Mouse (Mus musculus): ENCODE results near the gene Cebpg. TPM values are rescaled to one million over a fixed set of nuclear protein-coding genes. Genes with fewer than 3 reads are reported as not detected.

Cebpg gene
- polyA plus RNA-seq, 1 experiment from 2014 or later: 23.6 TPM

- no peak for ATAC-seq (ENCODE audit: insufficient number of reproducible peaks, low FRiP score)
- no peak overlapping the region for H3K27ac ChIP-seq (ENCODE audit: poor library complexity, severe bottlenecking)
- H3K4me1 ChIP-seq (replicated peaks): peaks cover 20% of the 10 kb centered on the region
- H3K27me3 ChIP-seq (replicated peaks): no peaks in the 10 kb centered on the region
- WGBS: 88% methylated on average over 3 of the region's 3 CpGs
- no peak overlapping the region for H3K9ac ChIP-seq
- H3K9me3 ChIP-seq (replicated peaks): no peaks in the 10 kb centered on the region
- no peak overlapping the region for H3K4me3 ChIP-seq
- peaks cover 17% of the 10 kb centered on the region for H3K36me3 ChIP-seq
- H3K4me2 ChIP-seq: no peak overlapping the region
These were observed 3.2 kb downstream of the Cebpg start for GRCm38 (mm10) chr7:35053161-35053560.

- no peaks in the 10 kb centered on the region for H3K27me3 ChIP-seq (replicated peaks)
- H3K9me3 ChIP-seq (replicated peaks): no peaks in the 10 kb centered on the region
- H3K4me1 ChIP-seq (replicated peaks): peaks cover 17% of the 10 kb centered on the region
- ATAC-seq (ENCODE audit: insufficient number of reproducible peaks, low FRiP score): no peak
- H3K4me3 ChIP-seq: no peak overlapping the region
- WGBS: 95% methylated on average over 12 of the region's 12 CpGs
- H3K36me3 ChIP-seq: peaks cover 28% of the 10 kb centered on the region
- no peak overlapping the region for H3K27ac ChIP-seq (ENCODE audit: poor library complexity, severe bottlenecking)
- H3K4me2 ChIP-seq: no peak overlapping the region
- H3K9ac ChIP-seq: no peak overlapping the region
These were observed 5.8 kb downstream of the Cebpg start for GRCm38 (mm10) chr7:35050540-35050939.

DNA sequence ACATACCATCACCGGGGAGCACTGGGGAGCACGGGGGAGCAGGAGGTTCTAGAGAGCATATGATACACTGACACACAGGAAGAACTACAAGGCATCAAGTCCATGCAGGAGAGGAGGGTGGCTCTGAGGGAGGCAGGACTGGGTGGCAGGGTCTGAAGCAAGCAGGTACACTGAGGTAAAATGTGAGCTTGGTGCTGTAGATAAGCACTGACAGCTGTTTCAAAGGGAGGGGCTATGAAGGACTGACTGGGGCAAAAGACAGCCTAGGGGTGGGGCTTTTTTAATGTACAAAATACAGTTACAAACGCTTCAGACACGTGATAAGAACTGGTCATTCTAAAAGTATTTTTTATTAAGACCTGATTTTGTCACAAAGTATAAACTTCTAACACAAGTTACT is 10.3 kb downstream of the Cebpg start:
- Histone ChIP-seq H3K9me3 (replicated peaks) (no peaks in the 10 kb centered on the region), H3K36me3 (peaks cover 58% of the 10 kb centered on the region)

GRCm38 (mm10) chr7:35044719-35045118 is 11.7 kb downstream of the Cebpg start:
- H3K4me3 ChIP-seq: no peak overlapping the region
- WGBS: 82% methylated on average over 2 of the region's 2 CpGs
- no peak for ATAC-seq (ENCODE audit: insufficient number of reproducible peaks, low FRiP score)
- H3K9me3 ChIP-seq (replicated peaks): no peaks in the 10 kb centered on the region
- H3K4me2 ChIP-seq: no peak overlapping the region
- no peak overlapping the region for H3K27ac ChIP-seq (ENCODE audit: poor library complexity, severe bottlenecking)
- no peak overlapping the region for H3K9ac ChIP-seq
- no peaks in the 10 kb centered on the region for H3K4me1 ChIP-seq (replicated peaks)
- peaks cover 56% of the 10 kb centered on the region for H3K36me3 ChIP-seq
- no peaks in the 10 kb centered on the region for H3K27me3 ChIP-seq (replicated peaks)

More for the DNA sequence above, 10.3 kb downstream of the Cebpg start:
- Histone ChIP-seq H3K9ac (no peak overlapping the region), H3K4me2 (no peak overlapping the region), H3K4me3 (no peak overlapping the region), H3K27ac (ENCODE audit: poor library complexity, severe bottlenecking) (no peak overlapping the region), H3K4me1 (replicated peaks) (no peaks in the 10 kb centered on the region), H3K27me3 (replicated peaks) (no peaks in the 10 kb centered on the region)
- 91% methylated on average over 4 of the region's 4 CpGs for WGBS
- no peak for ATAC-seq (ENCODE audit: insufficient number of reproducible peaks, low FRiP score)

DNA sequence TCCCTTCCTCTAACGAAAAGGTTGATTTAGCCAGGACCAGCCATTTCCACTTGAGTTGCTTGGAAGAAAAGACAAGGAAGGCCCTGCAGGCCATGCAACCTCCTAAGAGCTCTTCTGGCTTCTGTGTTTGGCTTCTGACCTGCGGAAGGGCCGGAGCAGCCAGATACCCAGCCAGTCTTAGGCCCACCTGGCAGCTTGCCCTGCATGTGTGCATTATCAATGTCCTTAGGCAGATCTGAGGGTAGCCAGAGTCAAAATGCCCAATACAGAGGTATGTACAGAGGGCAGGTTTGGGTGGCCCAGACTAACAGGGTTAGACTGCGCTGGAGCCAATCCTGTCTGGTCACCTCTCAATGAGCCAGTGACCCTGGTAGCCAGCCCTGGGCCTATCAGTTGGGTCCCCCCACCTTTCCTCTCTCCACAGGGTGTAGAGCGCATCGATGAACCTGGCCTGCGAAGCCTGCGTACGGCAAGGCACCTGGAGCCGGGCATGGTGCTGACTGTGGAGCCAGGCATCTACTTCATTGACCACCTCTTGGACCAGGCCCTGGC is 13.0 kb downstream of the Cebpg start:
- Histone ChIP-seq H3K36me3 (peaks cover 51% of the 10 kb centered on the region), H3K4me1 (replicated peaks) (no peaks in the 10 kb centered on the region), H3K4me3 (no peak overlapping the region), H3K9me3 (replicated peaks) (no peaks in the 10 kb centered on the region), H3K27ac (ENCODE audit: poor library complexity, severe bottlenecking) (no peak overlapping the region), H3K9ac (no peak overlapping the region), H3K4me2 (no peak overlapping the region), H3K27me3 (replicated peaks) (no peaks in the 10 kb centered on the region)
- 93% methylated on average over 10 of the region's 10 CpGs for WGBS
- ATAC-seq (ENCODE audit: insufficient number of reproducible peaks, low FRiP score): 0 out of 2 replicates have a peak, but pooled peaks have one; percentile 22

- Histone ChIP-seq H3K4me2 (no peak overlapping the region), H3K4me3 (no peak overlapping the region)
These were observed 13.6 kb downstream of the Cebpg start for GRCm38 (mm10) chr7:35042759-35043217.

DNA sequence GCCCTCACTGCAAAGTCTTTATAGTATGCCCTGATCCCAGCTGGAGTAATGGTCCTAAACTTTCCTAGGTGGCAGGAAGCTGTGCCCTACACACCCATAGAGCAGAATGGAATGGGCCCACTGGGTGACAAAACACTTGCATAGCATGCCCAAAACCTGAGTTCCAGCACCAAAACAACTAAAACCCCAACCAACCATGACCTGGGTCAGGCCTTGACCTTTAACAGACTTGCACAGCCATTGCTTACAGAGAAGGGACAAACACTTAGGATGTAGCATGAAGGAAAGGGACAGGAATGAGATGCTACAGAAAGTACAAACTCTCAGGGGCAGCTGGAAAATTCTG is 14.2 kb downstream of the Cebpg start:
- no peaks in the 10 kb centered on the region for H3K4me1 ChIP-seq (replicated peaks)
- no peak overlapping the region for H3K9ac ChIP-seq
- no peak overlapping the region for H3K4me3 ChIP-seq
- H3K27me3 ChIP-seq (replicated peaks): no peaks in the 10 kb centered on the region
- H3K9me3 ChIP-seq (replicated peaks): no peaks in the 10 kb centered on the region
- ATAC-seq (ENCODE audit: insufficient number of reproducible peaks, low FRiP score): no peak
- no peak overlapping the region for H3K4me2 ChIP-seq
- H3K27ac ChIP-seq (ENCODE audit: poor library complexity, severe bottlenecking): no peak overlapping the region
- peaks cover 48% of the 10 kb centered on the region for H3K36me3 ChIP-seq

More at GRCm38 (mm10) chr7:35042759-35043217, 13.6 kb downstream of the Cebpg start:
- no peak; the same call in 1 of the 2 replicates for ATAC-seq (ENCODE audit: insufficient number of reproducible peaks, low FRiP score)
- 86% methylated on average over 5 of the region's 5 CpGs for WGBS
- Histone ChIP-seq H3K4me1 (replicated peaks) (no peaks in the 10 kb centered on the region), H3K9me3 (replicated peaks) (no peaks in the 10 kb centered on the region), H3K27me3 (replicated peaks) (no peaks in the 10 kb centered on the region), H3K9ac (no peak overlapping the region), H3K27ac (ENCODE audit: poor library complexity, severe bottlenecking) (no peak overlapping the region), H3K36me3 (peaks cover 48% of the 10 kb centered on the region)

DNA sequence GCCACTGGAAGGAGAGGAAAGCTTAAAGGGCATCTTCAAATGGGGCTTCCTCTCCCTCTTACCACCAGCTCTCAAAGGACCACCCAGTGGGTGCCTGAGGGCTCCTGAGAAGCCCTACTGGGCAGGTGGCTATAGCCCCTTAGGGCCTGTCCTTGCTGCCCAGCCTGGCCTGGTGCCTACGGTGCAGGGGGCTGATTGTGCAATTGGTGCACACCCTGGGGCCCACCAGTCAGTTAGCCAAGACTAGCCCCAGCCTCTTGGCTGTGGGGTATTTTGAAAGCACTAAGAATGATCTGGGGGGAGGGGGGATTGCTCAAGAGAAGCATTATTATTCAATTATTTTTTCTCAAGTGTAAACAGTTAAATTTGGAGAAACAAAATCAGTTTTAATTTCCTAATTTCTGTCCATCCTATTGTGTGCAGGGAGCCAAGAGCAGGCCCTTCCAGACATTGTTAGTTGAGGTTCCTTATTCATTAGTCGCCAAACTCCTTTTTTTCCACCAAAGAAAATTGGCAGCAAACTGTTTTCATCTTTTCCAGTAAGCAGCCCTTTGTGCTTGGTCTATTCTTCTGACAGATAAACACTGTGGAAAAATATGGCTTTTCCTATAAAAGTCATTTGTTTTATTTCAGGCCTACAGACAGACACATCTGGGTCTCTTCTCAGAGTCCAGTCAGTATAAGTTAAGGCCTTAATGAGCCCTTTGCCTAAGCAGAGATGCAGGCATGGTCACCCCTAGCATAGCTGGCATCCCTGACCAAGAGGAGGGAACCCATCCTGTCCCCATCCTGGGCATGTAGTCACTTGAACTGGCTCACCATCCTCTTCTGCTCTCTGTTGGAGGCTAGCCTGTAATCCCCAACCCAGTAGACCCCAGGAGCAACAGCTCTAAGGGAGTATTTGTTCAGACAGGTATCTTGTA is 14.8 kb downstream of the Cebpg start:
- no peak for ATAC-seq (ENCODE audit: insufficient number of reproducible peaks, low FRiP score)
- peaks cover 48% of the 10 kb centered on the region for H3K36me3 ChIP-seq

DNA sequence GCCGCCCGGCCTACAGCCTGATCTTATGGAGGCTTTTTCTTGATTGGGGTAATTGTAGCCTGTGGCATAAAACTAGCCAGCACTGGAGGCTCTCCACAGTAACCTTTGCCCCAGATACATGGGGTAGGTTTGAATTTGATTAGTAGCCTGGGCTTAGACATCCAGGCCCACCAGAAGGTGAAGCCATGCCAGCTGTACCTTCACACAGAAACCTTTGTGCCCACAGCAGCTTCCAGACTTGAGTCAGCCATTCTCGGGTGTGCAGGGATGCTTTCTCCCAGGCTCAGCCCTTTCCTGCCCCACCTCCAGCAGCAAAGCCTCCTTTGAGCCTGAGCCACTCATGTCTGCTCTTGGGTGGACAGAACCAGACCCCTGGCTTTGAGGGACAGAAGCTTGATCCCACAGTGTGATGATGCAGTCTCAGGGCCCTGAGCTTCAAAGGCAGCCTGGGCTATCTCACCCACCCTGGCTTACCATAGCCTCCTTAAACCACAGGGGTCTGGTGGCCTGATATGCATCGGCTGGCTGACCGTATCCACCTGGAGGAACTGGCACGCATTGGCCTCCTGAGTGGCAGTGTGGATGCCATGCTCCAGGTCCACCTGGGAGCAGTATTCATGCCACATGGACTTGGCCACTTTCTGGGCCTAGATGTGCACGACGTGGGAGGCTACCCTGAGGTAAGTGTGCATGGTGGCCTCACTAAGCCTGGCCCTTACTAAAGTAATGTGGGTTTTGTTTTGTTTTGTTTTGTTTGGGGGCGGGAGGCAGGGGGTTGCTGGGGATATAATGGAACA is 16.0 kb downstream of the Cebpg start:
- peaks cover 37% of the 10 kb centered on the region for H3K36me3 ChIP-seq
- H3K4me2 ChIP-seq: no peak overlapping the region
- no peaks in the 10 kb centered on the region for H3K27me3 ChIP-seq (replicated peaks)
- H3K9me3 ChIP-seq (replicated peaks): no peaks in the 10 kb centered on the region
- H3K9ac ChIP-seq: no peak overlapping the region
- no peak for ATAC-seq (ENCODE audit: insufficient number of reproducible peaks, low FRiP score)
- H3K4me3 ChIP-seq: no peak overlapping the region
- WGBS: 90% methylated on average over 9 of the region's 9 CpGs
- peaks cover 13% of the 10 kb centered on the region for H3K4me1 ChIP-seq (replicated peaks)
- no peak overlapping the region for H3K27ac ChIP-seq (ENCODE audit: poor library complexity, severe bottlenecking)

More for the DNA sequence above, 14.8 kb downstream of the Cebpg start:
- H3K9ac ChIP-seq: no peak overlapping the region
- no peak overlapping the region for H3K4me3 ChIP-seq
- no peaks in the 10 kb centered on the region for H3K9me3 ChIP-seq (replicated peaks)
- H3K4me2 ChIP-seq: no peak overlapping the region
- H3K27me3 ChIP-seq (replicated peaks): no peaks in the 10 kb centered on the region
- peaks cover under 1% of the 10 kb centered on the region; the same call in 1 of the 2 replicates for H3K4me1 ChIP-seq (replicated peaks)
- 86% methylated on average over 2 of the region's 2 CpGs for WGBS
- H3K27ac ChIP-seq (ENCODE audit: poor library complexity, severe bottlenecking): no peak overlapping the region

DNA sequence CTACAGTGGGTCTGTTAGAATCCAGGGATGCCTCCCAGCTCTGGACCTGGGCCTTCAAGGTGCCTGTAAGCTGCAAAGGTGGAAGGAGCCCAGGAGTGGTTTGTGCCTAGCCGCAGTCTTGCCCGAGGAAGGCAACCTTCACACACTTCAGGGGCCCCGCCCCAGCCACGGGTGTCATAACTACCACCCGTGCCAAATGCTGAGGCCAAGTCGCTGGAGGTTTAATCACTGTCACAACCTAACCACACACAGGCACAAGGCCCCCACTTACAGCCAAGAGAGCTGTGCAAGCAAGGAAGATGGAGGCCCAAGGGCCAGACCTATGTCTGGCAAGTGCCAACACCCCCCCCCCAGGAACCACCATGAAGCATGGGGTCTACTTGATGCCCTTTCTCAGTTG is 19.0 kb downstream of the Cebpg start:
- Histone ChIP-seq H3K4me3 (no peak overlapping the region), H3K27ac (ENCODE audit: poor library complexity, severe bottlenecking) (no peak overlapping the region), H3K4me2 (no peak overlapping the region), H3K36me3 (peaks cover 26% of the 10 kb centered on the region), H3K9ac (no peak overlapping the region), H3K27me3 (replicated peaks) (no peaks in the 10 kb centered on the region), H3K9me3 (replicated peaks) (no peaks in the 10 kb centered on the region), H3K4me1 (replicated peaks) (peaks cover 26% of the 10 kb centered on the region)
- ATAC-seq (ENCODE audit: insufficient number of reproducible peaks, low FRiP score): no peak
- WGBS: 89% methylated on average over 6 of the region's 6 CpGs

DNA sequence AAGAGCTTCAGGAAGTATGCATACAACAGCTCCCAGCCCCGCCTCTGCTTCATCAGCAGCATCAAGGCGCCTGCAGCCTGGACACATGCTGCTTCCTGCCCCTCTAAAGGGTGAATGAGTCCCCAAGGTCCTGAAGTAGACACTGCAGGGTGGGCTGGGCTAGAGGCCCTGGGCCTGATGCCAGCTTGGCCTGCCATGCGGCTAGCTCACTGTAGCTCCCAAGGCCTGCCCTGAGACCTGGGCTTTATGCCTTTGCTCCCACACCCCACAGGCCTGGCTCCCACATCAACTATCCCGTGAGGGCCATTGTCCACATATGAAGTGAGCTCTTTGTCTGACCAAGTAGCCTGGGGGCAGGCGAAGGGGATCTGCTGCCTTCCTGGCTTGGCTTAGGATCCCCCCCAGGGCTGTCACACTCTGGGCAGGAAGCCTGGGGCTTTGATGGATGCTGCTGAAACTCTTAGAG is 20.1 kb downstream of the Cebpg start:
- Histone ChIP-seq H3K4me1 (replicated peaks) (peaks cover 26% of the 10 kb centered on the region), H3K9me3 (replicated peaks) (no peaks in the 10 kb centered on the region), H3K4me2 (no peak overlapping the region), H3K9ac (no peak overlapping the region), H3K4me3 (no peak overlapping the region), H3K27me3 (replicated peaks) (no peaks in the 10 kb centered on the region), H3K36me3 (peaks cover 35% of the 10 kb centered on the region), H3K27ac (ENCODE audit: poor library complexity, severe bottlenecking) (no peak overlapping the region)
- WGBS: 66% methylated on average over 5 of the region's 5 CpGs
- no peak for ATAC-seq (ENCODE audit: insufficient number of reproducible peaks, low FRiP score)
